Mouse (Mus musculus): Measurements from ENCODE around the gene Ms4a5. TPM values are rescaled to one million over a fixed set of nuclear protein-coding genes. Genes with fewer than 3 reads are reported as not detected.
"Not testable (repeated sequence)": the region's sequence is repeated elsewhere in the genome, so short reads cannot be mapped to it uniquely, and the experiment has no call there.

The Ms4a5 gene
- not detected in 2 replicates for polyA plus RNA-seq (2011; ENCODE audit: insufficient read length, low read depth, missing spikeins)

DNA sequence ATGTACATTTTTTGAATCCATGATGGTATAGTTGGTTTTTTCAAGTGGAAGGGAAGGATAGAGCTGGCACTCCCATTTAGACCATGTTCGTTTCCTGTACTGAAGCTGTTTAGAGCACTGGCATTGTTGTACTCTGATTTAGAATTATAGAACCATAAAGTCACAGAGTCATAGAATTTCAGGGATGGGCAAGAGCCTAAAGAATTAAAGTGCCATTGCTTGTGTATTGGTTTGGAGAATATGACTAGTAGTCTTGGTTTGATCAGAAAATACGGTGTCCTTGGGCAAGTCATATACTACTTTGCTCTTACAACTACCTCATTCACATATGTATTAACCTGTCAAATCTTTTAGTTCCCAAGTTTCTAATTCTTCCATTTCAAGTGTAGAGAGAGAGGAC is at the start of gene Ms4a5:
Ms4a5 (minus strand) TSS at position 101 of the 400 bp plus-strand sequence.
- H3K4me3 ChIP-seq (ENCODE audit: insufficient read depth, low read length), result no peak within 1 kb of the TSS
- no peaks in the 10 kb centered on the region for H3K4me1 ChIP-seq (ENCODE audit: control insufficient read depth, insufficient read depth, low read length)
- TF ChIP-seq CTCF (IDR thresholded peaks at IDR 0.05; ENCODE audit: borderline replicate concordance, insufficient read depth, low read length) (no peak), POLR2A (IDR thresholded peaks at IDR 0.05; ENCODE audit: low read depth, low read length) (no peak)
- H3K27ac ChIP-seq (ENCODE audit: insufficient read depth, low read length), result no peak within 1 kb of the TSS

DNA sequence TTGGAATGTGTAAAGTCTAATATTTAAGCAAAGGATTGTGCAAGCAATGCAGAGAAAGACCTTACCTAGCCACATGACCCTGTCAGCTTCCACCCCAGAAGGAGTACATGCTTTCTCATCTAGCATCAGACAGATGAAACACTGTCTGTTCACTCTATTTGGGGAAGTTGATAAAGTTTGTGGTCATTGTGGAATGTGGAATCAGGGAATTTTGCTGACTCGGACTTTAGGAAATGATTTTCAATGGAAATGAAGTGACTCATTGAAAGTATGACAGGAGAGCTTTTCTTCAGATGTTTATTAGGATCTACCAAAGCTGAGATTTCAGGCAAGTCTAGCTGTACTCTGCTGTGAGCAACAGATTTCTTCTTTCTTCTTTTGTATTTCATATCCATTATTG is 37.5 kb upstream of the Ms4a5 start:
- H3K4me1 ChIP-seq (ENCODE audit: control insufficient read depth, insufficient read depth, low read length), result no peaks in the 10 kb centered on the region
- TF ChIP-seq POLR2A (IDR thresholded peaks at IDR 0.05; ENCODE audit: low read depth, low read length) (no peak), CTCF (IDR thresholded peaks at IDR 0.05; ENCODE audit: borderline replicate concordance, insufficient read depth, low read length) (no peak)
- H3K27ac ChIP-seq (ENCODE audit: insufficient read depth, low read length), result no peak overlapping the region
- H3K4me3 ChIP-seq (ENCODE audit: insufficient read depth, low read length), result no peak overlapping the region

DNA sequence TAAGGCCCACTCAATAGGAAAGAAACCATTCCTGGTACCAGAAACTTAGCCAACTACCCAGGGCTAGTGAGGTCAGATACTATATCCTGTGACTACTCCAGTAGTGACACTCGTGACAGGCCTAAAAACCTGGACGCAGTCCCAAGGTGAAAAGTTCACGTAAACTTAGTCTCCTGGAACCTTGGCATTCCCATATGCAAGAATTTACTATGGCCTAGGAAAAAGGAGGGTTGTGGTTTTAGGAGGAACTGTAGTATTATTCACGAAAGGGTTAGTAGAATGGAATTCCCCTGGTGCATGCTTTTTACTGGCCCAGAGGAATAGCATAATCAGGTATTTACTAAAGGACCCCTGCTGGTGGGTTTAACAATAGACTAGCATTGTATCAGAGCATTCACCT is 33.1 kb upstream of the Ms4a5 start:
- Histone ChIP-seq H3K4me1 (ENCODE audit: control insufficient read depth, insufficient read depth, low read length) (no peaks in the 10 kb centered on the region), H3K4me3 (ENCODE audit: insufficient read depth, low read length) (no peak overlapping the region), H3K27ac (ENCODE audit: insufficient read depth, low read length) (no peak overlapping the region)
- TF ChIP-seq CTCF (IDR thresholded peaks at IDR 0.05; ENCODE audit: borderline replicate concordance, insufficient read depth, low read length) (no peak), POLR2A (IDR thresholded peaks at IDR 0.05; ENCODE audit: low read depth, low read length) (no peak)

DNA sequence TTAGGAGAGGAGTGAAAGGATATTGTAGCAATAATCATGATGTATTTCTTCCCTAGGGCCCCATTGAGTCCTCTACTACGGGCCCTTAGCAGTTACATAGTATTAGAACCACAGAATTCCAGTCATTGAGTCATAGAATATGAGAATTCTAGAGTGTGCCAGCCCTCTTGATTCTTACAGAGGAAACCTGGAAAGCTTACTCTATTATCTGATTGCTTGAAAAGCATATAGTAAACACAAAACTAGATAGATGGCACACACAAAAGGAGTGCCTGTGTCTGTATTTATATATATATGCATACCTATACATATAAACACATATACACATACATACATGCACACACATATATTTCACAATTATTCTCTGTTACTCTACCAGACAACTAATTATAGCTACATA is 30.7 kb upstream of the Ms4a5 start, which contains the start of gene Ms4a14:
Ms4a14 (minus strand) TSS at position 101 of the 400 bp plus-strand sequence.
- TF ChIP-seq POLR2A (IDR thresholded peaks at IDR 0.05; ENCODE audit: low read depth, low read length) (no peak), CTCF (IDR thresholded peaks at IDR 0.05; ENCODE audit: borderline replicate concordance, insufficient read depth, low read length) (no peak)
- Histone ChIP-seq H3K4me1 (ENCODE audit: control insufficient read depth, insufficient read depth, low read length) (no peaks in the 10 kb centered on the region), H3K27ac (ENCODE audit: insufficient read depth, low read length) (no peak within 1 kb of the TSS), H3K4me3 (ENCODE audit: insufficient read depth, low read length) (no peak within 1 kb of the TSS)

DNA sequence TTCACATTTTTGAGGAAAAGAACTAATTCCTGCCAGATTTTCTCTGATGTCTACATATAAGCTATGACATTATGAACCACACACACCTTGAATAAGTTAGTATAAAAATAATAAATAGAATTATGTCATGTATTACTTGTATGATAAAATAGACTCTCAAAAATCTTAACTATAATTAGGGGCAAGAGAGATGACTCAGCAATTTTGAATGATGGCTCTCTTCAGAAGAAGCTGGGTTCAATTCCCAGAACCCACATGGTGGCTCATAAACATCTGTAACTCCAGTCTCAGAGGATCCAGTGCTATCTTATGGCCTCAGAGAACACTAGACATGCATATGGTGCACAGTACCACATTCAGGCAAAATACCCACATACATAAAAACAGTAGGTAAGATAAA is 25.2 kb upstream of the Ms4a5 start:
- H3K4me1 ChIP-seq (ENCODE audit: control insufficient read depth, insufficient read depth, low read length), result no peaks in the 10 kb centered on the region
- no peak overlapping the region for H3K4me3 ChIP-seq (ENCODE audit: insufficient read depth, low read length)
- no peak for TF ChIP-seq POLR2A (IDR thresholded peaks at IDR 0.05; ENCODE audit: low read depth, low read length)
- TF ChIP-seq CTCF (IDR thresholded peaks at IDR 0.05; ENCODE audit: borderline replicate concordance, insufficient read depth, low read length), result no peak
- no peak overlapping the region for H3K27ac ChIP-seq (ENCODE audit: insufficient read depth, low read length)

DNA sequence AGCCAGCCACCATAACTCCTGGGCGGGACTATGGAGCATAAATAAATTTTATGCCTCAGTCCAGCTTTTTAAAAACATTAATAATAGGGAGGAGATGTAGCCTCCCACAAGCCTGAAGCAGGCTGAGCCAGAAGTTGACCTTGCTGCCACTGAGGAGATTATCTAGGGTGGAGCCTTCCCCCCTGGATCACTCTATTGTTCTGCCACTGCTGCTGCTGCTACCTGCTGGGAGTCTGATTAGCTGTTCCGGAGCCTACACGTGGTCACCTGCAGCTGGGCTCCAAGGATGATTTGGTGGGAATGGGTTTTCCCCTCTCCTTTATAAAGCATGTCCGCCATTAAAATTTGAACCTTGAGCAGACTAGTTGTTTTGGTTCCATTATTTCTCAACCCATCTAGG is 15.9 kb upstream of the Ms4a5 start:
- H3K4me3 ChIP-seq (ENCODE audit: insufficient read depth, low read length); H3K27ac ChIP-seq (ENCODE audit: insufficient read depth, low read length); H3K4me1 ChIP-seq (ENCODE audit: control insufficient read depth, insufficient read depth, low read length): not testable (repeated sequence)

DNA sequence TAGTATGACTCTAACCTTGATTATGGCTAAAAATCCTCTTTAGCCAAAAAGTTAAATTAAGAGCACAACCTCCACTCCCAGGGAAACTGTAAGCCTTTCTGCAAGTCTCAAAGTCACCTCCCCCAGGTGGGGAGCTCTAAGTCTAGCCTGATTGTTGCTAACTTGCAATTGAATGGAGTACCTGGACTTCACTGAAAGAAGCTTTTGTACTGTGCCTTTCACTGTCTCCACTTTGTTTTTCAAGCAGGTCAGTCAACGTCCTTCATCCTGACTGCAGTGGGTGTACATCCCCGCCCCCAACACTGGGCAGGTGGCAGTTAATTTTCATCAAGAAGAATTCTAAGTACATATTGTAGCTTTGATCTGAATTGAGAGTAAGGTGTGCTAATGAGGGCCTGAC is 15.3 kb upstream of the Ms4a5 start:
- Histone ChIP-seq H3K4me3 (ENCODE audit: insufficient read depth, low read length) (no peak overlapping the region), H3K4me1 (ENCODE audit: control insufficient read depth, insufficient read depth, low read length) (no peaks in the 10 kb centered on the region), H3K27ac (ENCODE audit: insufficient read depth, low read length) (no peak overlapping the region)
- TF ChIP-seq POLR2A (IDR thresholded peaks at IDR 0.05; ENCODE audit: low read depth, low read length), result no peak
- no peak for TF ChIP-seq CTCF (IDR thresholded peaks at IDR 0.05; ENCODE audit: borderline replicate concordance, insufficient read depth, low read length)

DNA sequence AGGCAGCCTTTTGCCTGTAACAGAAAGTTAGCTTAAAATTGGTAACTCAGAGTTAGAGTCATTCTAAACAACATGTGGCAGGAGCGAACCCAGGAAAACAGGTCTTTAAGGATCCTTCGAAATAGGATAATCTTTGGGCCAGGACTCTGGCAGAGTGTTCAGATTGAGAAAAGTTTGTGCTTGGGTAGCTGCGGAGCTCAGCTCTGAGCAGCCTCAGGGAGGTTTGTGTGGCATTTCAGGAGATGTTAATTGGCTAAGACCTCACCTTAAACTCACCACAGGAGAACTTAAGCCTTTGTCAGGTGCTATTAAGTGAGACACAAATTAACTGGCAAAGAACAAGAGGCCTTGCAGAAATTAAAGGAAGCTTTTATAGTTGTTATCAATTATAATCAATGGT is 9.9 kb upstream of the Ms4a5 start:
- H3K27ac ChIP-seq (ENCODE audit: insufficient read depth, low read length); H3K4me3 ChIP-seq (ENCODE audit: insufficient read depth, low read length); H3K4me1 ChIP-seq (ENCODE audit: control insufficient read depth, insufficient read depth, low read length): not testable (repeated sequence)

DNA sequence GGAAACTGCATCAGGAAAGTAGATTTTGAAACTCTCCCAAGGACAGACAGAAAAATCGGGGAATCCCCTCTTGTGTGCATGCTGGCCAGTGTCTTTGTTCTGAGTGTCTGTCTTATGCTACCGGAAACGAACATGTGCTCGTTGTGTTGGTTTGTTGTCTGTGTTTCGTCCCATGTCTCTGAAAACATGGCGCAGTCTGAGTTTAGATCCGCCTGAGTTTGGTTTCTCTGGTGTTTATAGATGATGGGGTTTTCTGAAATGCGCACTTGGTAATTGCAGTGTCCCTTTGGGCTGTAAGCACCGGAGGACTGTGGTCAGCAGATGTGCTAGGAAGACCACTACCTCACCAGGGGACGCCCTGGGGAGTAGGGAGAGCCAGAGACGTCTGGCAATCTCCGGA is 9.3 kb upstream of the Ms4a5 start:
- Histone ChIP-seq H3K27ac (ENCODE audit: insufficient read depth, low read length) (no peak overlapping the region), H3K4me1 (ENCODE audit: control insufficient read depth, insufficient read depth, low read length) (no peaks in the 10 kb centered on the region), H3K4me3 (ENCODE audit: insufficient read depth, low read length) (peak overlapping the region; percentile 55)
- TF ChIP-seq POLR2A (IDR thresholded peaks at IDR 0.05; ENCODE audit: low read depth, low read length), result no peak

DNA sequence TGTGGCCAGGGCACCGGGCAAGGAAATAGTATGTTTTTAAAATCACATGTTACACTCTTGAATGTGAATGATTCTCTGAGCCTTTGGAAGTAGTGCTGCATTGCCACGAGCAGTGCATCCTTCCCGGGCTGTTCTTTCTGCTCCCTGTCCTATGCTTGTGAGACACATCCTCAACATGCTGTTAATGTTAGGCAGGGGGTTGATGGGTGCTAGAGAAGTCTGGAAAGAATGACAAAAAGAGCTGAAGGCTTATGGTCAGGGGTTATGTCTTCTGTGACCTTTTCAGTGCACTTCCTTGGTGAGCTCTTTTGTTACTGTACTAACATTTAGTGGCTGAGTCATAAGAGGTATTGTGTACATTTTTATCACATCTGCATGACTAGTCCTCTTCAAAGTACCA is 3.5 kb downstream of the Ms4a5 start:
- TF ChIP-seq CTCF (IDR thresholded peaks at IDR 0.05; ENCODE audit: borderline replicate concordance, insufficient read depth, low read length) (no peak), POLR2A (IDR thresholded peaks at IDR 0.05; ENCODE audit: low read depth, low read length) (no peak)
- no peaks in the 10 kb centered on the region for H3K4me1 ChIP-seq (ENCODE audit: control insufficient read depth, insufficient read depth, low read length)
- no peak overlapping the region for H3K4me3 ChIP-seq (ENCODE audit: insufficient read depth, low read length)
- no peak overlapping the region for H3K27ac ChIP-seq (ENCODE audit: insufficient read depth, low read length)

DNA sequence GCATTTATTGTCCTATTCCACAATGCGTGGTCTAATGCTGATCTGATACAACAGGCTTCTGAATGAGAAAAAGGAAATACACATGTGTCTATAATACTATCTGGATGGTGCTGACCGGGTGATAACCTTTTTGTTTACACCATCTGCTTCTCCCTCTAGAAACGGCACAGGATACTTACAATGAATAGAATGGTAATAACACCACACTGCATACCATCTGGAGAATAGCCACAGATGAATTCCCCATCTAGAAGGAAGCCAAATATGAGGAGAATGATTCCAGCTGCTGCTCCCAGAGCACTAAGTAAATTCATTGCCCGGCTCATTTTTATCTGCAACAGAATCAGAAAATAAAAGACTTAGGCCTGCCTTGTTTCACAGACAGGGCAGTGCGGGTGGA is 7.2 kb downstream of the Ms4a5 start:
- Histone ChIP-seq H3K4me3 (ENCODE audit: insufficient read depth, low read length) (no peak overlapping the region), H3K4me1 (ENCODE audit: control insufficient read depth, insufficient read depth, low read length) (no peaks in the 10 kb centered on the region), H3K27ac (ENCODE audit: insufficient read depth, low read length) (no peak overlapping the region)
- TF ChIP-seq POLR2A (IDR thresholded peaks at IDR 0.05; ENCODE audit: low read depth, low read length), result no peak
